Mouse (Mus musculus) stomach, postnatal 0 days (tissue): ENCODE measurements around the gene Ciz1.
A peak's percentile ranks its signal among the peaks of the same experiment; 100 is the strongest.

ENCODE experiments used
- CTCF ChIP-seq: IDR thresholded peaks from 2 replicates; pipeline ENCODE4 v1.5.1; 2016; ENCODE audit warnings: antibody characterized with exemption, low read depth, mild to moderate bottlenecking, moderate library complexity
- EP300 ChIP-seq: optimal IDR thresholded peaks from 2 replicates; pipeline ENCODE3; 2016; ENCODE audit warnings: antibody characterized with exemption

- TF ChIP-seq CTCF (peak; percentile 25), EP300 (no peak)
These were observed 44.0 kb downstream of the Ciz1 start for GRCm38 (mm10) chr2:32395946-32396621.
